25 mouse cellular contexts compared by ENCODE assay signal in genomic region chr6:39785944-39786343, GRCm38 (mm10). TPM values are rescaled to one million over a fixed set of nuclear protein-coding genes. Genes with fewer than 3 reads are reported as not detected.
A peak's percentile ranks its signal among the peaks of the same experiment; 100 is the strongest.
DNase-seq lines count a peak whose midpoint lies in the region; ATAC-seq and TF ChIP-seq lines count a peak whose summit lies in the region.
"Had no signal": no experiment of that assay in that cellular context is flagged by ENCODE, and none has a peak within 500 bp of the region (broad histone marks: within the 10 kb centered on the region; RNA-seq: fewer than 3 reads in every experiment).

No protein-coding gene starts in this region.

- no peak for TF ChIP-seq RAD21 in CH12.LX (IDR thresholded peaks at IDR 0.05; ENCODE audit: low read depth, low read length)

- 66% methylated on average over 5 of the region's 5 CpGs for WGBS in embryonic facial prominence, embryonic 14.5 days
- WGBS in embryonic facial prominence, embryonic 10.5 days: 78% methylated on average over 5 of the region's 5 CpGs
- WGBS in intestine, embryonic 14.5 days: 67% methylated on average over 5 of the region's 5 CpGs
- 63% methylated on average over 5 of the region's 5 CpGs for WGBS in intestine, embryonic 15.5 days

- in situ Hi-C loops in CH12.LX (cut with MboI; ENCODE audit: low pct_ligation_motif_present, low pct_unique_long_range_greater_than_20kb, low sequenced_read_pairs): loop anchor here (10.0 kb wide), 2 partner anchors 221 to 321 kb away; no protein-coding TSS in a partner anchor

- TF ChIP-seq POLR2A in CH12.LX (IDR thresholded peaks at IDR 0.05; ENCODE audit: low read depth, low read length) (no peak), myocyte (IDR thresholded peaks at IDR 0.05; ENCODE audit: insufficient read length, low read depth) (no peak)

- DNase-seq in embryonic facial prominence, embryonic 14.5 days (ENCODE audit: low spot score): peak; percentile 64
- no peak for DNase-seq in embryonic facial prominence, embryonic 10.5 days (ENCODE audit: low spot score)
- DNase-seq in intestine, embryonic 14.5 days (ENCODE audit: low spot score): peak; percentile 12
- no peak for DNase-seq in CH12.LX (ENCODE audit: extremely low read depth)
- DNase-seq: adrenal gland, adult 8-10 months; adrenal gland, postnatal 14 days; adrenal gland, postnatal 36 days; B cell, adult 2 months; cerebellum, adult 11-12 months; cerebellum, adult 2 months; cerebellum, adult 9-10 months; cerebellum, postnatal 10 days; cerebellum, postnatal 25 days had no signal

- ATAC-seq in embryonic facial prominence, embryonic 14.5 days (ENCODE audit: low read depth): peak; percentile 60; the same call in 1 of the 2 replicates
- no peak for ATAC-seq in intestine, embryonic 14.5 days (replicated peaks; ENCODE audit: low FRiP score, low TSS enrichment, low read depth)
- no peak for ATAC-seq in intestine, embryonic 15.5 days
- no peak for ATAC-seq in frontal cortex, adult (ENCODE audit: low TSS enrichment)
- ATAC-seq: activated CD4-positive, CD25-positive, alpha-beta regulatory T cell, adult 4 months; CD4-positive, CD25-positive, alpha-beta regulatory T cell, adult 4 months; forebrain, embryonic 14.5 days; forebrain, embryonic 16.5 days; Patski had no signal

- no peak for TF ChIP-seq EP300 in CH12.LX (IDR thresholded peaks at IDR 0.05; ENCODE audit: low read length)

- no peaks in the 10 kb centered on the region for H3K36me3 ChIP-seq in embryonic facial prominence, embryonic 14.5 days (ENCODE audit: control insufficient read depth, insufficient read depth, low read length)
- H3K36me3 ChIP-seq in embryonic facial prominence, embryonic 10.5 days (replicated peaks): no peaks in the 10 kb centered on the region
- H3K36me3 ChIP-seq in intestine, embryonic 14.5 days (ENCODE audit: control insufficient read depth, insufficient read depth, low read length): no peaks in the 10 kb centered on the region
- no peaks in the 10 kb centered on the region for H3K36me3 ChIP-seq in intestine, embryonic 15.5 days
- H3K36me3 ChIP-seq in CH12.LX (replicated peaks in 1 of 2; ENCODE audit: control insufficient read depth in 1 of 2, insufficient read depth in 1 of 2, low read length in 1 of 2) (no peaks in the 10 kb centered on the region), myocyte (ENCODE audit: control insufficient read depth, insufficient read depth) (no peaks in the 10 kb centered on the region)
- H3K36me3 ChIP-seq: embryonic facial prominence, embryonic 13.5 days; forebrain, embryonic 10.5 days; forebrain, embryonic 12.5 days had no signal

- H3K27ac ChIP-seq in embryonic facial prominence, embryonic 14.5 days (replicated peaks; ENCODE audit: low read depth, low read length): no peak overlapping the region
- H3K27ac ChIP-seq in embryonic facial prominence, embryonic 10.5 days (replicated peaks): no peak overlapping the region
- H3K27ac ChIP-seq in intestine, embryonic 14.5 days (ENCODE audit: low read depth): no peak overlapping the region
- H3K27ac ChIP-seq in intestine, embryonic 15.5 days: no peak overlapping the region
- no peak overlapping the region for H3K27ac ChIP-seq in CH12.LX (ENCODE audit: insufficient read depth, low read depth)
- H3K27ac ChIP-seq: embryonic facial prominence, embryonic 13.5 days; forebrain, embryonic 10.5 days; forebrain, embryonic 12.5 days had no signal

- H3K9ac ChIP-seq in embryonic facial prominence, embryonic 14.5 days (ENCODE audit: low read depth, low read length): no peak overlapping the region
- H3K9ac ChIP-seq in intestine, embryonic 14.5 days (ENCODE audit: low read length): no peak overlapping the region
- no peak overlapping the region for H3K9ac ChIP-seq in intestine, embryonic 15.5 days
- no peak overlapping the region for H3K9ac ChIP-seq in CH12.LX (ENCODE audit: insufficient read depth, low read depth)
- H3K9ac ChIP-seq: embryonic facial prominence, embryonic 13.5 days; forebrain, embryonic 12.5 days had no signal

- 0 out of 2 replicates have a peak, but pooled peaks cover 15% of the 10 kb centered on the region for H3K4me1 ChIP-seq in embryonic facial prominence, embryonic 14.5 days (ENCODE audit: control insufficient read depth, insufficient read depth, low read length)
- H3K4me1 ChIP-seq in embryonic facial prominence, embryonic 10.5 days: peaks cover 31% of the 10 kb centered on the region
- H3K4me1 ChIP-seq in intestine, embryonic 14.5 days (replicated peaks; ENCODE audit: control insufficient read depth, insufficient read depth, low read length): peaks cover 5% of the 10 kb centered on the region; the same call in 1 of the 2 replicates
- peaks cover 13% of the 10 kb centered on the region for H3K4me1 ChIP-seq in intestine, embryonic 15.5 days (replicated peaks)
- no peaks in the 10 kb centered on the region for H3K4me1 ChIP-seq in CH12.LX (ENCODE audit: control insufficient read depth in 1 of 2, insufficient read depth in 2 of 2)

- no peaks in the 10 kb centered on the region for H3K79me2 ChIP-seq in CH12.LX (replicated peaks; ENCODE audit: control insufficient read depth, extremely low read depth, insufficient read depth, poor library complexity, severe bottlenecking)
- H3K79me2 ChIP-seq in myocyte (ENCODE audit: control insufficient read depth, insufficient read depth): no peaks in the 10 kb centered on the region

- no peaks in the 10 kb centered on the region for H3K9me3 ChIP-seq in embryonic facial prominence, embryonic 14.5 days (ENCODE audit: control insufficient read depth, low read length)
- no peaks in the 10 kb centered on the region for H3K9me3 ChIP-seq in embryonic facial prominence, embryonic 10.5 days
- H3K9me3 ChIP-seq in intestine, embryonic 14.5 days (ENCODE audit: control insufficient read depth, low read length): no peaks in the 10 kb centered on the region
- H3K9me3 ChIP-seq in intestine, embryonic 15.5 days: no peaks in the 10 kb centered on the region
- no peaks in the 10 kb centered on the region for H3K9me3 ChIP-seq in CH12.LX (replicated peaks; ENCODE audit: low read length)
- H3K9me3 ChIP-seq: embryonic facial prominence, embryonic 13.5 days; forebrain, embryonic 10.5 days; forebrain, embryonic 12.5 days had no signal

- H3K27me3 ChIP-seq in embryonic facial prominence, embryonic 14.5 days (replicated peaks; ENCODE audit: control insufficient read depth, insufficient read depth, low read length): no peaks in the 10 kb centered on the region
- H3K27me3 ChIP-seq in embryonic facial prominence, embryonic 10.5 days (replicated peaks; ENCODE audit: low read depth, poor library complexity, severe bottlenecking): no peaks in the 10 kb centered on the region; the same call in 1 of the 2 replicates
- H3K27me3 ChIP-seq in intestine, embryonic 14.5 days (replicated peaks; ENCODE audit: control insufficient read depth, insufficient read depth, low read length): no peaks in the 10 kb centered on the region
- no peaks in the 10 kb centered on the region for H3K27me3 ChIP-seq in intestine, embryonic 15.5 days (replicated peaks)
- H3K27me3 ChIP-seq in CH12.LX (replicated peaks) (no peaks in the 10 kb centered on the region), myocyte (ENCODE audit: control insufficient read depth, insufficient read depth, insufficient read length) (peaks cover 14% of the 10 kb centered on the region)
- H3K27me3 ChIP-seq: embryonic facial prominence, embryonic 13.5 days; forebrain, embryonic 12.5 days had no signal

- no peak overlapping the region for H3K4me3 ChIP-seq in embryonic facial prominence, embryonic 14.5 days (ENCODE audit: low read depth, low read length)
- H3K4me3 ChIP-seq in embryonic facial prominence, embryonic 10.5 days: no peak overlapping the region
- no peak overlapping the region for H3K4me3 ChIP-seq in intestine, embryonic 14.5 days (ENCODE audit: low read depth, low read length)
- no peak overlapping the region for H3K4me3 ChIP-seq in intestine, embryonic 15.5 days (replicated peaks)
- H3K4me3 ChIP-seq in CH12.LX (replicated peaks in 1 of 3; ENCODE audit: low read depth in 2 of 3, low read length in 2 of 3, poor library complexity in 1 of 3): no peak overlapping the region
- H3K4me3 ChIP-seq in myocyte: no peak overlapping the region
- H3K4me3 ChIP-seq: embryonic facial prominence, embryonic 13.5 days; erythroblast, embryonic 14.5 days; forebrain, embryonic 10.5 days; forebrain, embryonic 12.5 days had no signal

- H3K4me2 ChIP-seq in embryonic facial prominence, embryonic 14.5 days (ENCODE audit: low read depth, low read length): no peak overlapping the region
- H3K4me2 ChIP-seq in intestine, embryonic 14.5 days (ENCODE audit: low read length): no peak overlapping the region
- no peak overlapping the region for H3K4me2 ChIP-seq in intestine, embryonic 15.5 days (replicated peaks)
- H3K4me2 ChIP-seq in CH12.LX (ENCODE audit: insufficient read depth, low read depth, poor library complexity, severe bottlenecking): peak overlapping the region; percentile 3; the same call in 1 of the 2 replicates
- peak overlapping the region; percentile 24 for H3K4me2 ChIP-seq in myocyte (ENCODE audit: low read depth)
- H3K4me2 ChIP-seq: embryonic facial prominence, embryonic 13.5 days; forebrain, embryonic 12.5 days had no signal

- dilution Hi-C loops in CH12.LX (cut with MboI; ENCODE audit: extremely low pct_ligation_motif_present, extremely low pct_unique_long_range_greater_than_20kb, low sequenced_read_pairs): no loop called here

- H3ac ChIP-seq in myocyte (ENCODE audit: control insufficient read depth, insufficient read length): no peak overlapping the region

- TF ChIP-seq CTCF in CH12.LX (conservative IDR thresholded peaks at IDR 0.05 in 1 of 2, IDR thresholded peaks at IDR 0.05 in 1 of 2; ENCODE audit: low read depth in 2 of 2, low read length in 2 of 2): no peak

TF ChIP-seq in CH12.LX, 34 proteins besides CTCF, POLR2A, EP300 and RAD21 (continues in another document):
- TF ChIP-seq SIN3A (IDR thresholded peaks at IDR 0.05; ENCODE audit: low read length): no peak
- TF ChIP-seq TCF12 (IDR thresholded peaks at IDR 0.05; ENCODE audit: low read depth, low read length): no peak
- TF ChIP-seq MXI1 (IDR thresholded peaks at IDR 0.05; ENCODE audit: low read depth, low read length): no peak

TF ChIP-seq in myocyte, 11 proteins besides CTCF, POLR2A, EP300 and RAD21 (continues in another document):
- TF ChIP-seq MYOG (IDR thresholded peaks at IDR 0.05; ENCODE audit: control insufficient read depth in 1 of 3, insufficient read depth in 1 of 3, insufficient read length in 2 of 3, low read depth in 2 of 3): no peak
- TF ChIP-seq MAX (IDR thresholded peaks at IDR 0.05; ENCODE audit: low read depth): no peak
- no peak for TF ChIP-seq MYOD1 (IDR thresholded peaks at IDR 0.05; ENCODE audit: control insufficient read depth in 1 of 3, insufficient read length in 2 of 3, low read depth in 2 of 3)

RNA-seq across cellular contexts. Expression of gene Mrps33, which starts 24.8 kb away (rescaled TPM):
- 184 and 187 TPM in 2 replicates for polyA plus RNA-seq in embryonic facial prominence, embryonic 14.5 days (2014; fragmentation: Nextera tagmentation; extraction: Ambion mirVana)
- 205 and 207 TPM in 2 replicates for polyA plus RNA-seq in embryonic facial prominence, embryonic 10.5 days (2016; fragmentation: Nextera tagmentation; extraction: Ambion mirVana)
- polyA plus RNA-seq in intestine, embryonic 14.5 days (2014; fragmentation: Nextera tagmentation; extraction: Ambion mirVana): 191 and 195 TPM in 2 replicates
- polyA plus RNA-seq in intestine, embryonic 15.5 days (2015; fragmentation: Nextera tagmentation; extraction: Ambion mirVana): 175 and 192 TPM in 2 replicates
- 138 and 142 TPM in 2 replicates for total RNA-seq in CH12.LX (2012; rRNA removed)
- 342 and 346 TPM in 2 replicates for total RNA-seq in CH12.LX (2014; rRNA removed)
- polyA plus RNA-seq in CH12.LX (2012; ENCODE audit: insufficient read length, low read depth): 166 and 168 TPM in 2 replicates
- 113 TPM for polyA plus RNA-seq in myocyte (2012; fragmentation: generic; extraction: Trizol)

Comparison
In these comparisons a context has a peak if more than half of its experiments do, and no peak if none do; other contexts are left out.
1. DNase-seq: peak in embryonic facial prominence, embryonic 14.5 days (single experiment) and intestine, embryonic 14.5 days (single experiment); none in embryonic facial prominence, embryonic 10.5 days (single experiment) and CH12.LX (single experiment).
2. H3K4me2 ChIP-seq: peak in CH12.LX (single experiment) and myocyte (single experiment); none in embryonic facial prominence, embryonic 14.5 days (single experiment), intestine, embryonic 14.5 days (single experiment) and intestine, embryonic 15.5 days (single experiment).